Mouse (Mus musculus) mesoderm, embryonic 11.5 days (tissue): Measurements from ENCODE around the gene Gpn2.

Experiments used
- DNase-seq: peaks from one replicate; pipeline ENCODE4 v3.0.0-alpha.2; 2012; ENCODE audit warnings: low read depth, low spot score

Gpn2 gene

GRCm38 (mm10) chr4:133595538-133595937 is 11.4 kb downstream of the Gpn2 start:
- no peak for DNase-seq

DNA sequence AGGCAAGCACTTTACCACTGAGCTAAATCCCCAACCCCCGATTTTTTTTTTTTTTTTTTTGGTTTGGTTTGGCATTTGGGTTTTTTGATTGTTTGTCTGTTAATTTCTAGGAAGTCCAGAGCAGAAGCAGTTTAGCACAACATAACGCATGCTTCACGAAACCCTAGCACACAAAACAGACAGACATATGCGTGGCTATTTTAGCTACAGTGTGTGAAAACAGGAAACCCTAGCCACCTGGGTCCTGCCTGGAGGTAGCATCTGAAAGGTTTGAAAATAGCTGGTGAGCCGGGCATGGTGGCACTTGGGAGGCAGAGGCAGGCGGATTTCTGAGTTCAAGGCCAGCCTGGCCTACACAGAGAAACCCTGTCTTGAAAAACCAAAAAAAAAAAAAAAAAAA is 11.9 kb downstream of the Gpn2 start:
- no peak for DNase-seq

DNA sequence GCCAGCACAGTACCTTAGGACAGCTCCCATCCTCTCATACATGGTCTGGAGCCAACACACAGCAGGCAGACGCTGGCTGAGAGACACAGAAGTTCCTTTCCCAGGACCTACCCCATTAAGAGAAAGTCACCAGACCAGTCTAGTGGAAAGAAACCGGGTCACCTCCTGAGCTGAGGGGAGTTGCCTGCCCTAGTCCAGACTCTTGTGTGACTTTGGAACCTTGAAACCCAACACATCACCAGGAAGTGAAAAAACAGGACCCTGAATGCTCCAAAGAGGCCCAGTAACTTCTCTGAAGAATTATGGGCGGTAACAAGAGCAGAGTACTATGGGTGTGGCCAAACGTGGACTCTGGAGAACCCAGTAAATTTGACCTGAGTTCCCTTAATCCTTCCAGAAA is 14.5 kb downstream of the Gpn2 start:
- no peak for DNase-seq

- DNase-seq, result no peak
Measured at GRCm38 (mm10) chr4:133599116-133599515, 15.0 kb downstream of the Gpn2 start.

GRCm38 (mm10) chr4:133599571-133600073 is 15.5 kb downstream of the Gpn2 start:
- DNase-seq, result peak; percentile 87

DNA sequence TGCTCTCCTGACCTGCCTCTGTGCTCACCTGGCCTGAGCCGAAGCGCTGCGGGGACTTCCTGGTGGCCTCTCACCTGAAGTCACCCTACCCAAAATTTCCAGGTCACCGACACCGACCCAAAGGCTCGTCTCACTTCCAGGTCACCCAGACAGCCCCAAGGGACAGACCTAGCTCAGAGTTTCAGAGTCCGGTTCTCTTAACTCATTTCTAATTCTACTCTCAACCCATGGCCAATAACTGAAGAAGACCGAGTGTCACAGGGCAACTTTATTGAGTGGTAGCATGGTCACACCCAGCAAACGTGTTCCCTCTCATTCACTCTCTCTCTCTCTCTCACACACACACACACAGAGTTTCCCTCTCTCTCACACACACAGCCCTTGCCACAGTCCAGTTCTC is 16.1 kb downstream of the Gpn2 start:
- no peak for DNase-seq

DNA sequence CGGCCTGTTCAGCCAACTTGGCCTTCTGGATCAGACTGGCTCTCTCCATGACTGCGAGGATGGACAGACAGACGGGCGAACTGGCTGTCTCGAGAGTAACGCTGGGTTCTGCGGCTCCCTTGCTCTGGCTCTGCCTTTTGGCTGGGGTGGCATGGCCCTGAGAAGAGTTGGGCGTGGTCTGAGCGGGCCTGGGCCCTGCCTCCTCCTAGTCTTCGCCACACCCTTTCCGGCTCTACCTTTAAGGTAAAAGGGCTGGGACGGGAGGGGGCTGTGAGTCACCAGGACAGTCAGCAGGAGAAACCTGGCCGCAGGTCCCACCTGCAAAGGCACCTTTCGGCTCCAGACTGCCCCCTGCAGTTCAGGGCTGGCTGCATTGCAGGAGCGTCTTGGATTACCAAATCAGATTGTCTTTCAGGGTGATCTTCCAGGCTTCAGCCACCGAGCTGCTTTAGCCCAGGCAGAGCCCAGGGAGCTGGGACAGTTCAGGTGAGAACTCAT is 17.6 kb downstream of the Gpn2 start, which contains the start of gene Sfn:
Sfn (minus strand) TSS at position 448 of the 498 bp plus-strand sequence.
- DNase-seq, result no peak

DNA sequence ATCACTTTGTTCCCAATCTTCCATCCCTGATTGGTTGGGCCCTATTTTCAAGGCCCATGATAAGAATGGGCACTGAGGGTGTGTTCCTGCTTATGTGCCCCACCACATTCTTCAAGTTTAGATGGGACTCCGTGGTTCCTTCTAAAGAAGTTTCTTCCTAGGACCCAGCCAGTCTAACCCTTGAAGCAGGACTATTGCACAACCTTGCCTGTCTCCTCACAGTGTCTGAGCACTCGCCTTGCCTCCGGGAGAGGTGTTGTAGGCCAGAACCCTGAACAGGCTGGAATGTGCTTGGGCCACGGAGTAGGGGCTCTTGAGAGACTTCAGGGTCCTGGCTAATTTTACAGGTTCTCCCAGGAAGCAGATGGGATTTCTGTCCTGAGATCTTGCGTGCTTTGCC is 18.9 kb downstream of the Gpn2 start:
- DNase-seq, result no peak

DNA sequence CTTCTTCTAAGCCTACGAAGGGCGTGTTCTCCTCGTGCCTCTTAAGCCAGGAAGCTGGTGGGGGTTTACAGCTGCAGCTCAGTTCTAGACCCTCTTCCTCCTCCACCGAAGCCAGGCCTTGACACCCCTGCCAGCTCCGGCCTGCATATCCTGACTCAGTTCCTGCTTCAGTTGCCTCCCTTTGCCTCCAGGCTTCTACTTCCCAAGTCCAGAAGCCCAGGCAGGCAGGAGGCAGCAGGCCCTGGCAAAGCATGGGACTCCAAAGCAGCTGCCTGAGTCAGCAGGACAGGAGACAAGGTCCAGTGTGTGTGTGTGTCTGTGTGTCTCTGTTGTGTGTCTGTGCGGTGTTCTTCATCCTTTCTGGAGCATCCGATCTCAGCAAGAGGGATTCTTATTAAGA is 20.0 kb downstream of the Gpn2 start:
- DNase-seq, result no peak

GRCm38 (mm10) chr4:133604856-133605255 is 20.7 kb downstream of the Gpn2 start:
- DNase-seq, result no peak

DNA sequence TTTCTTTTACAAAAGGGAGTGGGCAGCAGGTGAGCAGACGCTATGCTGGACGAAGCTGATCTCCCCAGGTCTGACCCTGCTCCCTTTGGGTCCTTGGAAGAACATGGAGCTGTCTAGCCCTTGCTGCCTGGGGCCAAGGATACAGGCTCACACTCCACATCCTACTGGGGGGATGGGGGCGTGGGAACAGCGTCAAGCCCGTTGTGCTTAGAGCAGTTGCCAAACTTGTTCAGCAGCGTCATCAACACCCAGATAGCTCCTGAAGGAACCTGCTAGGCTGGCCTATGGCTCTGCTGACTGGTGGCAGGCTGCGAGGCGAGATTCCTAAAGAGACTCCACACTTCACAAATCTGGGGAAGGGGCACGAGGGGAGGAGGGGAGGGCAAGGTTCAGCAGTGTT is 21.2 kb downstream of the Gpn2 start:
- DNase-seq, result no peak

DNA sequence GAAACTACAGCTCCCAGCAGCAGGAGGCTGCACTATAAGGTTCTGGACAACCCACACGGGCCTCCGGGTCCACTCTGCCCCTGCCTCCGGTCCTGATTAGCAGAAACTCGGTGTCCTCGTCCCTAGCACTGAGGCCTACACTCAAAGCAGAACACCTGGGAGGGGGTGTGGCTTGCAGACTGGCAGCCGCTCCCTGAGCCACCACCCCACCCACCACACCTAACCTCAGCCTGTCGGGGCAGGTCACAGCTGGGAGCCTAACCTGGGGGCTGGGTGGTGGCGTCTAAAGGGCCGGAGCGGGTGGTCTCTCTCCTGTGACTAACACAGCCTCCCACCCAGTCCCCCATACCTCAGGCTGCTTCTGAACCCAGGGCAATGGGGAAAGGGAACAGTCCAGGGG is 23.1 kb downstream of the Gpn2 start:
- no peak for DNase-seq

GRCm38 (mm10) chr4:133609719-133610118 is 25.6 kb downstream of the Gpn2 start:
- peak; percentile 72 for DNase-seq

DNA sequence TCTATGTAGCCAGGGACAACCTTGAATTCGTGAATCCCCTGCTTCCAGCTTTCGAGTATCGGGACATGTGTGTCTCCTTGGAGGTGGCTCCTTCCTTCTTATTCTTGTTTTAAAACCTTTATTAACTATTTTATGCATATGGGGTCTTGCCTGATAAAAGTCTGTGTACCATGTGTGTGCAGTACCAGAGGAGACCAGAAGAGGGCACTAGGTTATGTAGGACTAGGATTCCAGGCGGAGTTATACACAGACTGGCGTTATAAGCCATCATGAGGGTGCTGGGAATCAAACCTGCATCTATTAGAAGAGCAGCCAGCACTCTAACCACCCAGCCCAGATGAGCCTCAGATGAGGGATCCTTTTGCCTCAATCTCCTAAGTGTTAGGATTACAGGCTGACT is 27.7 kb downstream of the Gpn2 start:
- DNase-seq, result no peak

- no peak for DNase-seq
Measured at GRCm38 (mm10) chr4:133612416-133612815, 28.3 kb downstream of the Gpn2 start.

GRCm38 (mm10) chr4:133613026-133613425 is 28.9 kb downstream of the Gpn2 start:
- DNase-seq, result no peak

- no peak for DNase-seq
Measured at GRCm38 (mm10) chr4:133613867-133614266, 29.7 kb downstream of the Gpn2 start.

- DNase-seq, result no peak
Measured at GRCm38 (mm10) chr4:133614274-133614761, 30.2 kb downstream of the Gpn2 start.

GRCm38 (mm10) chr4:133615416-133615815 is 31.3 kb downstream of the Gpn2 start:
- no peak for DNase-seq

DNA sequence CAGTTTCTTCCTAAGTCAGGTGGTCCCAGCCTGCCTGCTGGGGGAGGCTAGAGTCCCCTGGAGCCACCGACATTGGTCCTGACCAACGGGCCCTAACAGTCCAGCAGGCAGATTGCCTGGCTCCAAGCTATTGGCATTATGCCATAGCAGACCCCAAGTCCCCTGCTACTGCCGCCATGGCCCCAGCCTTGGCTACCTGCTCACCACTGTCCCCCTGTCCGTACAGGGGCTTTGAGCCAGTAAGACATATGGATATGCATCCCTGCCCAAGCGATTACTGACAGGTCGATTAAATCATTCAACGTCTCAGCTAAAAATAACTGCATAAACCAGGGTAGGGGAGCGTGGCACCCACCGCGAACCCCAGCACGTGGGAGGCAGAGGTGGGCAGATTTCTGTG is 33.8 kb downstream of the Gpn2 start:
- DNase-seq, result no peak

DNA sequence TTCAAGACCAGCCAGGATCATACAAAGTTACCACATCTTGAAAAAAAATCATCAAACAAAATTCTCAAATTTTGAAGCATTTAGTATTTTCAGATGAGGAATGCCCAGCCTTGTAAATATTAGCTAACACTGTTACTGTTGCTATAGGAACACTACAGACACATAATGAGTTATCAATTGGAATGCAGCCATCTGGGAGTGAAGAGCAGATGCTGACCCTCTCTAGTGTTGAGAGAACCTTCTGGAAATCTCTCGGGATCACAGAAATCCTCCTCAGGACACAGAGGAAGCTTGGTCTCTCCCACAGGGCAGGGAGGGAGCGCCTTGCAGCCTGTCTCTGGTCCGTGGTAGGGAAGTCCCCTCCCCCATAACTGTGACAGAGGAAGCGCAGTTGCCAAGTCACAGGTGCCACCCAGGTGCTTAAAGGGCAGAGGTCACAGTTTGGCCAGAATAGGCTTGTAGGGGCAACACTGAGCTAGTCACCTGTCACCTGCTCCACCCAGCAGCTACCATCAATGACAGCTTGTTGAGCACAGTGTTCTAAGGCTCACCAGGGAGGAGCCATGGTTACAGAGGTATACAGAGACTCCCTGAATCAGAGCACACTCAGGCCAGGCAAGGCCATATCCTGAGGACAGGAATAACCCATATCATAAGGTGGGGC is 35.4 kb downstream of the Gpn2 start:
- no peak for DNase-seq

GRCm38 (mm10) chr4:133620668-133621067 is 36.5 kb downstream of the Gpn2 start:
- DNase-seq, result no peak

GRCm38 (mm10) chr4:133622161-133622695 is 38.1 kb downstream of the Gpn2 start:
- DNase-seq, result no peak
